Mouse (Mus musculus): ENCODE measurements around the gene Frmd4a. TPM values are rescaled to one million over a fixed set of nuclear protein-coding genes. Genes with fewer than 3 reads are reported as not detected.

Frmd4a gene
- total and polyA plus RNA-seq, 2 experiments from 2014 or later: 11.9 to 44.1 TPM

- no peak overlapping the region for H3K4me2 ChIP-seq (ENCODE audit: low read depth, low read length)
- H3K9ac ChIP-seq (replicated peaks; ENCODE audit: low read depth, low read length): no peak overlapping the region
- 76% methylated on average over 4 of the region's 4 CpGs for WGBS
- H3K4me3 ChIP-seq (ENCODE audit: low read depth, low read length): no peak overlapping the region
- H3K36me3 ChIP-seq (replicated peaks; ENCODE audit: control insufficient read depth, insufficient read depth, low read length): no peaks in the 10 kb centered on the region
- TF ChIP-seq CTCF (IDR thresholded peaks at IDR 0.05; ENCODE audit: low read depth) (no peak), EP300 (IDR thresholded peaks at IDR 0.05; ENCODE audit: low read depth) (no peak)
- no peaks in the 10 kb centered on the region for H3K9me3 ChIP-seq (replicated peaks; ENCODE audit: control insufficient read depth, low read length)
- H3K27me3 ChIP-seq (ENCODE audit: control insufficient read depth, insufficient read depth, low read length): no peaks in the 10 kb centered on the region
- no peak for ATAC-seq (ENCODE audit: insufficient read depth, low read depth)
- no peak for DNase-seq (ENCODE audit: low spot score)
- no peaks in the 10 kb centered on the region for H3K4me1 ChIP-seq (ENCODE audit: control insufficient read depth, insufficient read depth)
- H3K27ac ChIP-seq (ENCODE audit: low read depth): no peak overlapping the region
Observed at GRCm38 (mm10) chr2:4196041-4196440, 178.5 kb downstream of the Frmd4a start.

- Histone ChIP-seq H3K4me1 (ENCODE audit: control insufficient read depth, insufficient read depth) (no peaks in the 10 kb centered on the region), H3K36me3 (replicated peaks; ENCODE audit: control insufficient read depth, insufficient read depth, low read length) (no peaks in the 10 kb centered on the region), H3K9ac (replicated peaks; ENCODE audit: low read depth, low read length) (no peak overlapping the region), H3K4me2 (ENCODE audit: low read depth, low read length) (no peak overlapping the region), H3K27ac (ENCODE audit: low read depth) (no peak overlapping the region), H3K9me3 (replicated peaks; ENCODE audit: control insufficient read depth, low read length) (no peaks in the 10 kb centered on the region), H3K4me3 (ENCODE audit: low read depth, low read length) (no peak overlapping the region), H3K27me3 (ENCODE audit: control insufficient read depth, insufficient read depth, low read length) (no peaks in the 10 kb centered on the region)
- DNase-seq (ENCODE audit: low spot score): no peak
- no peak for ATAC-seq (ENCODE audit: insufficient read depth, low read depth)
- 75% methylated on average over 7 of the region's 7 CpGs for WGBS
- TF ChIP-seq EP300 (IDR thresholded peaks at IDR 0.05; ENCODE audit: low read depth): no peak
- no peak for TF ChIP-seq CTCF (IDR thresholded peaks at IDR 0.05; ENCODE audit: low read depth)
Observed at GRCm38 (mm10) chr2:4209234-4209633, 191.7 kb downstream of the Frmd4a start.

- WGBS: 0% methylated on average over 1 of the region's 1 CpGs
- no peak for TF ChIP-seq CTCF (IDR thresholded peaks at IDR 0.05; ENCODE audit: low read depth)
- no peak for TF ChIP-seq EP300 (IDR thresholded peaks at IDR 0.05; ENCODE audit: low read depth)
- H3K4me2 ChIP-seq (ENCODE audit: low read depth, low read length): no peak overlapping the region
Observed at GRCm38 (mm10) chr2:4222497-4222828, 204.9 kb downstream of the Frmd4a start.

GRCm38 (mm10) chr2:4223316-4223715, 205.8 kb downstream of the Frmd4a start:
- 77% methylated on average over 6 of the region's 6 CpGs for WGBS
- TF ChIP-seq EP300 (IDR thresholded peaks at IDR 0.05; ENCODE audit: low read depth): no peak
- H3K4me2 ChIP-seq (ENCODE audit: low read depth, low read length): no peak overlapping the region
- H3K36me3 ChIP-seq (replicated peaks; ENCODE audit: control insufficient read depth, insufficient read depth, low read length): no peaks in the 10 kb centered on the region
- no peak overlapping the region for H3K9ac ChIP-seq (replicated peaks; ENCODE audit: low read depth, low read length)
- H3K4me3 ChIP-seq (ENCODE audit: low read depth, low read length): no peak overlapping the region
- ATAC-seq (ENCODE audit: insufficient read depth, low read depth): no peak
- no peak for DNase-seq (ENCODE audit: low spot score)
- peaks cover 21% of the 10 kb centered on the region for H3K4me1 ChIP-seq (ENCODE audit: control insufficient read depth, insufficient read depth)
- H3K9me3 ChIP-seq (replicated peaks; ENCODE audit: control insufficient read depth, low read length): no peaks in the 10 kb centered on the region
- H3K27me3 ChIP-seq (ENCODE audit: control insufficient read depth, insufficient read depth, low read length): no peaks in the 10 kb centered on the region
- no peak overlapping the region for H3K27ac ChIP-seq (ENCODE audit: low read depth)

More at GRCm38 (mm10) chr2:4222497-4222828, 204.9 kb downstream of the Frmd4a start:
- no peak overlapping the region for H3K27ac ChIP-seq (ENCODE audit: low read depth)
- no peak overlapping the region for H3K4me3 ChIP-seq (ENCODE audit: low read depth, low read length)
- no peak for DNase-seq (ENCODE audit: low spot score)
- no peaks in the 10 kb centered on the region for H3K36me3 ChIP-seq (replicated peaks; ENCODE audit: control insufficient read depth, insufficient read depth, low read length)
- H3K9ac ChIP-seq (replicated peaks; ENCODE audit: low read depth, low read length): no peak overlapping the region
- H3K27me3 ChIP-seq (ENCODE audit: control insufficient read depth, insufficient read depth, low read length): no peaks in the 10 kb centered on the region
- H3K9me3 ChIP-seq (replicated peaks; ENCODE audit: control insufficient read depth, low read length): no peaks in the 10 kb centered on the region
- H3K4me1 ChIP-seq (ENCODE audit: control insufficient read depth, insufficient read depth): peaks cover 13% of the 10 kb centered on the region
- no peak for ATAC-seq (ENCODE audit: insufficient read depth, low read depth)

- 31% methylated on average over 7 of the region's 7 CpGs for WGBS
- Histone ChIP-seq H3K9ac (replicated peaks; ENCODE audit: low read depth, low read length) (no peak overlapping the region), H3K4me2 (ENCODE audit: low read depth, low read length) (peak overlapping the region; percentile 11; the same call in 1 of the 2 replicates), H3K4me3 (ENCODE audit: low read depth, low read length) (no peak overlapping the region), H3K27me3 (ENCODE audit: control insufficient read depth, insufficient read depth, low read length) (no peaks in the 10 kb centered on the region), H3K4me1 (ENCODE audit: control insufficient read depth, insufficient read depth) (peaks cover 29% of the 10 kb centered on the region), H3K9me3 (replicated peaks; ENCODE audit: control insufficient read depth, low read length) (no peaks in the 10 kb centered on the region), H3K27ac (ENCODE audit: low read depth) (peak overlapping the region; percentile 62), H3K36me3 (replicated peaks; ENCODE audit: control insufficient read depth, insufficient read depth, low read length) (no peaks in the 10 kb centered on the region)
- TF ChIP-seq CTCF (IDR thresholded peaks at IDR 0.05; ENCODE audit: low read depth) (no peak), EP300 (IDR thresholded peaks at IDR 0.05; ENCODE audit: low read depth) (no peak)
- ATAC-seq (ENCODE audit: insufficient read depth, low read depth): peak; percentile 19; the same call in 1 of the 2 replicates
- no peak for DNase-seq (ENCODE audit: low spot score)
Observed at GRCm38 (mm10) chr2:4226941-4227558, 209.5 kb downstream of the Frmd4a start.

- Histone ChIP-seq H3K27me3 (ENCODE audit: control insufficient read depth, insufficient read depth, low read length) (no peaks in the 10 kb centered on the region), H3K27ac (ENCODE audit: low read depth) (peak overlapping the region; percentile 62), H3K9ac (replicated peaks; ENCODE audit: low read depth, low read length) (no peak overlapping the region), H3K4me3 (ENCODE audit: low read depth, low read length) (no peak overlapping the region), H3K36me3 (replicated peaks; ENCODE audit: control insufficient read depth, insufficient read depth, low read length) (no peaks in the 10 kb centered on the region), H3K9me3 (replicated peaks; ENCODE audit: control insufficient read depth, low read length) (no peaks in the 10 kb centered on the region), H3K4me2 (ENCODE audit: low read depth, low read length) (peak overlapping the region; percentile 11; the same call in 1 of the 2 replicates), H3K4me1 (ENCODE audit: control insufficient read depth, insufficient read depth) (peaks cover 29% of the 10 kb centered on the region)
- WGBS: 10% methylated on average over 4 of the region's 4 CpGs
- peak; percentile 74 for ATAC-seq (ENCODE audit: insufficient read depth, low read depth)
- peak; percentile 59 for DNase-seq (ENCODE audit: low spot score)
- TF ChIP-seq CTCF (IDR thresholded peaks at IDR 0.05; ENCODE audit: low read depth): no peak
- no peak for TF ChIP-seq EP300 (IDR thresholded peaks at IDR 0.05; ENCODE audit: low read depth)
Observed at GRCm38 (mm10) chr2:4227563-4227962, 210.0 kb downstream of the Frmd4a start.

Data from heart, postnatal 0 days (tissue).